Mouse (Mus musculus): Measurements from ENCODE around the gene Ptpru.
"Not testable (repeated sequence)": the region's sequence is repeated elsewhere in the genome, so short reads cannot be mapped to it uniquely, and the experiment has no call there.

Gene Ptpru

GRCm38 (mm10) chr4:131836351-131836881, 1.7 kb downstream of the Ptpru start:
- DNase-seq (ENCODE audit: low read depth, low spot score): peak; percentile 50

- DNase-seq (ENCODE audit: low read depth, low spot score): peak; percentile 63
These were observed 4.0 kb downstream of the Ptpru start for GRCm38 (mm10) chr4:131833971-131834609.

DNA sequence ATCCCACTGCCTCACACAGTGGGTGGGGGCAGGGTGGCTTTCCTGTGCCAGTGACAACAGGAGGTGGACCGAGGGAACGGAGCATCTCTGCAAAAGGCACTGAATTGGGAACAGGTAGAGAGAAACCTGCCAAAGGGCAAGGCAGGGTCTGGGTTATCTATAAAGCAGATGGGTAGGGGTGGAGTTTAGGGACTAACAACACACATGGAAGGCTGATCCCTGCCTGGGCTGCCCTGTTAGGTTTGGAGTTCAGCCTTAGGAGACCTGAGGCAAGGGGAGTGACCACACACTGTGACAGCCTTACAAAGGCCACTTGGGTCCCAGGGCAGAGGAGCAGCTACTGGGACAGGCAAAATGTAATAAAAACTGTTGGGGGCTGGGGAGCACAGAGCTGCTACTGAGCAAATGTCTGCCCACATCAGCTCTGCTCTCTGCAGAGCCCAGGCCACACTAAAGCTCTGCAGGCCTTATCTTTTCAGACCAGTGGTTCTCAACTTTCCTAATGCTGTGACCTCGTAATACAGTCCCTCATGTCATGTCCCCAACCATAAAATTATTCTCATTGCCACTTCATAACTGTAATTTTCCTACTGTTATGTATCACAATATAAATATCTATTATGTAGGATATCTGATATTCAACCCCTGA, 5.2 kb downstream of the Ptpru start:
- DNase-seq (ENCODE audit: low read depth, low spot score): no peak

GRCm38 (mm10) chr4:131831546-131832045, 6.5 kb downstream of the Ptpru start:
- DNase-seq (ENCODE audit: low read depth, low spot score): peak; percentile 45

DNA sequence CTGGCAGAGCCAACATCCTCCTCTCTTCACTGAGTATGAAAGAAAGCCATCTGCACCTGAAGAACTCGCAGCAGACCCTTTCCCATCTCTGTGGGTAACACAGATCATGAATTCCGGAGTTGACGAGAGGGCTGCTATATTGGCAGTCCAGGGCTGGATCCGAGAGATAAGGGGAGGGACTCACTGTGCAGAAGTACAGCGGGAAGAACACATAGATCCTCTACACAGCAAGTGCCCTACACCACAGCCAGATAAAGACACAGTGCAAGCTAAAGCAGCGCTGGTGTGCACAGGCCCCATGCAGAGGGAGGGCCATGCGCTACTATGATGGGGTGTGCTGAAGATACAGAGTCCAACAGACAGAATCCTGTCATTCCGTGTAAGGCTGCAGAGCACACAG, 9.0 kb downstream of the Ptpru start:
- no peak for DNase-seq (ENCODE audit: low read depth, low spot score)

DNA sequence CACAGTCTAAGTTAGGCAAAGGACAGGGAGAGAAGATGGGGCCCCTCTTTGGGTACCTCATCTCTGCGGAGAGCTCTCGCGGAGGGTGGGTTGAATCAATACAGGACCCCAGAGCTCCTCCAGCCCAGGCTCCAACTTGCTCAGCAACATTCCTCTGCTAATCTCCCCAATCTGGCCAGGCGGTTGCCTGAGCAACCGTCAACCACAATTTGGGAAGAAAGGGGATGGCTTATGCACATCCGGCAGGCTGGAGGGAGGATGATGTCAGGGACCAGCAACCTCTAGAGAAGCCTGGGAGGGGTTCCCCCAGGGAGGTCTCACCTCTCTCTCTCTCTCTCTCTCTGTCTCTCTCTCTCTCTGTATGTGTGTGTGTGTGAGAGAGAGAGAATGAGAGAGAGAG, 11.2 kb downstream of the Ptpru start:
- no peak for DNase-seq (ENCODE audit: low read depth, low spot score)

- no peak for DNase-seq (ENCODE audit: low read depth, low spot score)
These were observed 12.3 kb downstream of the Ptpru start for GRCm38 (mm10) chr4:131825830-131826229.

- DNase-seq (ENCODE audit: low read depth, low spot score): no peak
These were observed 13.1 kb downstream of the Ptpru start for GRCm38 (mm10) chr4:131824939-131825338.

GRCm38 (mm10) chr4:131822583-131822982, 15.5 kb downstream of the Ptpru start:
- DNase-seq (ENCODE audit: low read depth, low spot score): no peak

DNA sequence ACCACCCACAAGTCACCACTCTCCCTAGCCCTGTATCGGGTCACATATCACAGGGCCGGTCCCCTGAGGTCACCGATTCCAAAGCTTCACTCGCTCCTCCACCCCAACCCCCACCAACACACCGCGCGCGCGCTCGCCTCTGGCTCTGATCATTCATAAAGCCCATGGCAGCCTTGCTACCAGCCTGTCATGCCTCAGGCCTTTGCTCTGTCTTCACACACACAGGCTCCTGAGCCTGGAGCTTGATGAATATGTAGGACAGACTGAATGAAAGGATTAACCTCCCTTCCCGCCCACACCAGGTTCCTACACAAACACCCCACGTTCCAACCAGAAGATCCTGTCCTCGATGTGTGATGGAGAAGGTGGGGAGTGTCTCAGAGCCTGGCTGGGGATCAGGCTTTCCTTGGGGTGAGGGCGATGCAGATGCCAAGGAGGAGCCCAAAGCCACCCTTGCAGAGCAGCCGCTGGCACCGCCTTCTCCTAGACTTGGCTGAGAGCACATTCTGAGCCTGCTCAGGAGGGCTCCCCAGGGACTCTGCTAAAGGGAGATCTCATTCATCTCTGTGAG, 16.8 kb downstream of the Ptpru start:
- DNase-seq (ENCODE audit: low read depth, low spot score): peak; percentile 83

DNA sequence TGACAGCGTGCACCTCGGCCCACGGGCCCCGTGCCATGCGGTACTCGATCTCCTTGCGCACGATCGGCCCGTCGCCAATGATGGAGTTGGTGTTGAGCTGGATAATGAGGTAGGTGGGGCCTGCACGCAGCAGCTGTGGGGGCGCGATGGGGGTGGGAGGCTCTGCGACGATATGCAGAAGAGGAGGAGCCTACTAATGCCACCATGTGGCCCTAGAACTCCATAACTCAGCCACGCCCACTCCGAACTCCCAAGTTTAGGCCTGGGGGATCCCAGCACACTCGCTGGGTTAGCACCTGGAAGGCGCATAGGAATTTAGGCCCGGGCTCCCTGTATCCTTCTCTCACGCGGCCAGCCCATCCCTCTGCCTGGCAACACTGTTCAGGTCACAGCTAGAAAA, 19.2 kb downstream of the Ptpru start:
- no peak for DNase-seq (ENCODE audit: low read depth, low spot score)

GRCm38 (mm10) chr4:131815774-131816173, 22.3 kb downstream of the Ptpru start:
- DNase-seq (ENCODE audit: low read depth, low spot score): no peak

GRCm38 (mm10) chr4:131814869-131815268, 23.2 kb downstream of the Ptpru start:
- DNase-seq (ENCODE audit: low read depth, low spot score): no peak

DNA sequence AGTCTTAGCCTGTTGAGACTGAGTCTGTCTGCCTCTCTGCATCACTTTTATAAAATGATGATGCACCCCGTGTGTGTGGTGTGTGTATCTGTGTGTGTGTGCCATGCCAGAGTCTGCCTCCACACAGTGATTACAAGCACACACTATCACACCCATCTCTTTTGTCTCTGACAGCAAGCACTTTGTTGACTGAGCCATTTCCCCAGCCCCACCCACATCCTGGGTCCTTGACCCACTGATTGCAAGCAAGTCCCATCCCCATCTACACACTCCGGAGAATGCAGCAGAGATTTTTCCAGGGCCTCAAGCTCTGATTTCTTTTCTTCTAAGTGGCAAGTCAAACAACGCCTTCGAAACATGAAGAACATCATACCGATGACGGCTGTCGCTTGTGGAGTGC, 24.3 kb downstream of the Ptpru start:
- no peak for DNase-seq (ENCODE audit: low read depth, low spot score)

GRCm38 (mm10) chr4:131812458-131812857, 25.6 kb downstream of the Ptpru start:
- peak; percentile 55 for DNase-seq (ENCODE audit: low read depth, low spot score)

DNA sequence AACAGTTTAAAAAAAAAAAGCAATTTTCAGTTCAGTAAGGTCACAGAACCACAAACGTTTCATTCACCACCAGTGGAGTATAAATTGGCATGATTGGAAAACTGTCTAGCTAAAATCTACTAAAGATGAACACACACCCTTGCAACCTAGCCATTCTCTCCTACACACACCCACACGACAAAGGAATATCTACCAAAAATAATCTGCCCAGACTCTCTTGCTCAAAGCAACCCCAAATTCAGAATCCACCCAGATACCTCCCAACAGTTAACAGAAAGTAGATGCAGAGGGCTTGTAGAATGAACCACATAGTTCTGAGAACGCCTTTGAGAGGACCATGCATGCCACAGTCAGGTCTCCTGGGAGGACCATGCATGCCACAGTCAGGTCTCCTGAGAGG, 32.8 kb downstream of the Ptpru start:
- no peak for DNase-seq (ENCODE audit: low read depth, low spot score)

DNA sequence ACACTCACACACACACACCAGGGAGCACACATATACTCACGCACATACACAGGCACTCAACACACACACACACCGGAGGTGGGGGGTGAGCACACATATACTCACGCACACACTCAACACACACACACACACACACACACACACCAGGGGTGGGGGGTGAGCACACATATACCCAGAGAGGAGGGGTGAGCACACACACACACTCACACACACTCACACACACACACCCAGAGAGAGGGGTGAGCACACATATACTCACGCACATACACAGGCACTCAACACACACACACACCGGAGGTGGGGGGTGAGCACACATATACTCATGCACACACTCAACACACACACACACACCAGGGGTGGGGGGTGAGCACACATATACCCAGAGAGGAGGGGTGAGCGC, 33.4 kb downstream of the Ptpru start:
- not testable (repeated sequence) for DNase-seq (ENCODE audit: low read depth, low spot score)

GRCm38 (mm10) chr4:131803846-131804245, 34.2 kb downstream of the Ptpru start:
- DNase-seq (ENCODE audit: low read depth, low spot score): no peak

GRCm38 (mm10) chr4:131798968-131799367, 39.1 kb downstream of the Ptpru start:
- no peak for DNase-seq (ENCODE audit: low read depth, low spot score)

DNA sequence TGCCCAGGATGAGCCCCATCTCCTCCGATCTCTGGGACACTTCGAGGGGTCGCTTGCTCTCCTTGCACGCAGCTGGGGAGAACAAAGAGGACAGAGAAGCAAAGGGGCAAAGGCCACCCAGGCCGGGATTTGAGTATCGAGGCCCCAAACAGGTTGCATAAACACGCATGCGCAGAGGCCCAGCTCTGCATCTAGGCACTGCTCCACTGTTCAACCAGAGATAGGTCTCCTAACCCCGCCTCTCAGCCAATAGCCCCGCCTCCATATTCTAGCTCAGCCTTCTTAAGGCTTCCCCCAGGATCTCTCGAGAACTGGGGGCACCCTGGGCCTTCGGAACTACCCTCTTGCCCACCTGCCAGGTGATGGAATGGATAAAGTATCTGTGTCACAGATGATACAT, 40.2 kb downstream of the Ptpru start:
- no peak for DNase-seq (ENCODE audit: low read depth, low spot score)

DNA sequence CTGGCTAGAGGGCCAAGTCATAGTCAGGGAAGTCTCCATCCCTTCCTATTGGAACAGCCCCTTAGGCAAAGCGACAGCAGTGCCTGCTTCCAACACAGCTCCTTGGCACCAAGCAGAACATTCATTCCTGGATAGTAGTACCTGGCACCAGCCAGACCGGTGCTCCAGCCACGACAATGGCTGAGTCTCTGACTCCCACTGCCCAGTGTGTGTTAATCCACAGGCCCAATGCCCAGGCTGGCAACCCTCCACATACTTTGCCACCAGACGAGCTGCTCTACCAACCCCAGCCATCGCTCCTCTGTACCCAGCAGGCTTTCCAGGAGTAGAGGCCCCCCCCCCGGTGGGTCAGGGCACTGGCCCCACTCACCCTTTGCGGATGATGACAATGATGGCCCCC, 40.6 kb downstream of the Ptpru start:
- DNase-seq (ENCODE audit: low read depth, low spot score): peak; percentile 33

DNA sequence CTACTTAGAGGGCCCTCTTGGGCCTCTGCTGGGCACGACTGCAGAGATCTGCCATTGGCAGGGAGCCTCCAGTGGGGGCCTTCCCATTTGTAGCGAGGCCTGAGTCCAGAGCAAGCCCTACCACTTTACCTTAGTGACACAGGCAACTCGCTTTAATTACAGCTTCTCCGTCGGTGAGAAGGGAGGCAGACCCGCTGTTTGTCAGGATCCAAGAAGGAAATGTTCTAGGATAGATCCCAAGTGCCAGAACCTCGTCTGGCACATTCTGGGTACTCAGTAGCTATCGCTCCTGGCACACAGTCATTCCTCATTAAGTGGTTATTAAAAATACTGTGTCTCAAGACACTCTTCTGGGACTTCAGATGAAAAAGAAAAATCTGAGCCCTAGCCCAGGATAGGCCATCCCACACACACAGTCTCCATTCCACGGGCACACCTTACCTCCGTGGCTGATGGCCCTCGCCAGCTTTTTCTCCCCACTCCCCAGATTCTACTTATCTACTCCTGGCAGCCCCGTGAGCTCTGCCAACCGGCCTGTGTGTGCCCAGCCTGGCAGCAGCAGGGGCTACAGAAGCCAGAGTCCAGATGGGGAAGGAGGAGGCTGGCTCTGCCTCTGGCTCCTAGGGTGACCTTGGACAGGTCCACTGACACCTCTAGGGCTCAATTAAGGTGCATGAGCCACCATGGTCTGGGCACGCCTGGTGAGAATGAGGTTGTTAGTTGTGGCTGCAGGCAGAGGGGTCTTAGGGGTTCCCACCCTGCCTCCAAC, 41.6 kb downstream of the Ptpru start:
- peak; percentile 54 for DNase-seq (ENCODE audit: low read depth, low spot score)

Measured in brain, adult 2 months (tissue).